Mouse (Mus musculus) MEL (cell line): ENCODE results near the gene Mapkbp1. TPM values are rescaled to one million over a fixed set of nuclear protein-coding genes. Genes with fewer than 3 reads are reported as not detected.

Experiments
- polyA plus RNA-seq, 2 experiments: library from polyadenylated mRNA; stranded (reverse) in 1 of 2; unstranded in 1 of 2; fragments of >175 nt in 1 of 2; fragments of >200 nt in 1 of 2; gene quantifications; 2 replicates each; pipeline versions ENCODE4 v1.2.1 to v1.2.4; 2012; ENCODE audit warnings: low replicate concordance in 2 of 2, low read depth in 1 of 2; ENCODE audit not compliant: insufficient read length in 2 of 2, insufficient read depth in 1 of 2, missing spikeins in 1 of 2
- total RNA-seq: library from RNA; depleted of rRNA; stranded (reverse); fragments of 300-350 nt; gene quantifications from 2 replicates; pipeline ENCODE4 v1.2.3, GENCODE M21; 2012; rRNA removed

Gene Mapkbp1
- total and polyA plus RNA-seq, 3 experiments, result 2.5 to 4.9 TPM; not detected in 1

Other genes with a start within 250 kb of the Mapkbp1 start
- 1.8 and 2.1 TPM in 2 replicates for gene Itpka, start 230.4 kb upstream of the Mapkbp1 start, total RNA-seq
- gene Itpka, start 230.4 kb upstream of the Mapkbp1 start, polyA plus RNA-seq, result 1 to 10 TPM in 1 of 2 experiments, not detected in 1; 3.1 TPM
- 0.23 and 0.33 TPM in 2 replicates for gene Ltk, start 212.3 kb upstream of the Mapkbp1 start, total RNA-seq
- 1 to 10 TPM in 1 of 2 experiments, not detected in 1; 2.5 TPM for gene Ltk, start 212.3 kb upstream of the Mapkbp1 start, polyA plus RNA-seq
- 12.9 and 13.6 TPM in 2 replicates for gene Rpap1, start 185.2 kb upstream of the Mapkbp1 start, total RNA-seq
- 10 to 100 TPM in 1 of 2 experiments, not detected in 1; 26.8 TPM for gene Rpap1, start 185.2 kb upstream of the Mapkbp1 start, polyA plus RNA-seq
- gene Tyro3, start 175.0 kb upstream of the Mapkbp1 start, total RNA-seq, result 11.0 and 11.2 TPM in 2 replicates
- gene Tyro3, start 175.0 kb upstream of the Mapkbp1 start, polyA plus RNA-seq, result 10 to 100 TPM in 1 of 2 experiments, not detected in 1; 15.2 TPM
- gene Mga, start 75.5 kb upstream of the Mapkbp1 start, total RNA-seq, result 45.4 and 45.7 TPM in 2 replicates
- gene Mga, start 75.5 kb upstream of the Mapkbp1 start, polyA plus RNA-seq, result 100 to 1,000 TPM in 1 of 2 experiments, 10 to 100 TPM in 1; 60.9 to 224 TPM
- gene Jmjd7, start 54.8 kb downstream of the Mapkbp1 start, total RNA-seq, result 4.2 and 5.9 TPM in 2 replicates
- 10 to 100 TPM in 1 of 2 experiments, not detected in 1; 12.0 TPM for gene Jmjd7, start 54.8 kb downstream of the Mapkbp1 start, polyA plus RNA-seq
- gene Gm28042, start 54.8 kb downstream of the Mapkbp1 start, total RNA-seq, result 0.46 and 0.96 TPM in 2 replicates
- 1 to 10 TPM in 1 of 2 experiments, not detected in 1; 1.7 TPM for gene Gm28042, start 54.8 kb downstream of the Mapkbp1 start, polyA plus RNA-seq
- 0.54 and 0.59 TPM in 2 replicates for gene Pla2g4b, start 60.7 kb downstream of the Mapkbp1 start, total RNA-seq
- under 1 TPM in 1 of 2 experiments, not detected in 1; 0.32 TPM for gene Pla2g4b, start 60.7 kb downstream of the Mapkbp1 start, polyA plus RNA-seq
- 14.1 and 15.8 TPM in 2 replicates for gene Ehd4, start 181.9 kb downstream of the Mapkbp1 start, total RNA-seq
- gene Ehd4, start 181.9 kb downstream of the Mapkbp1 start, polyA plus RNA-seq, result 10 to 100 TPM in 1 of 2 experiments, not detected in 1; 35.5 TPM